Mouse (Mus musculus) forebrain, embryonic 14.5 days (tissue): ENCODE measurements around the gene Grm3. TPM values are rescaled to one million over a fixed set of nuclear protein-coding genes. Genes with fewer than 3 reads are reported as not detected.

ENCODE experiments used
- ATAC-seq: fragments of 200-750 bp; cut with Nextera tagmentation; 2 replicates; pipeline ENCODE4 v1.8.0; 2017; ENCODE audit warnings: mild to moderate bottlenecking, moderate library complexity
- DNase-seq: peaks from one replicate; pipeline ENCODE4 v3.0.0-alpha.2; 2015; ENCODE audit warnings: low spot score
- H3K27ac ChIP-seq: fragments of 300-500 bp; sonication (generic); 2 replicates; pipeline ENCODE4 v1.5.1; 2014; ENCODE audit warnings: low read depth, mild to moderate bottlenecking, control low read depth, low read length, moderate library complexity
- H3K27me3 ChIP-seq: fragments of 300-500 bp; sonication (generic); replicated peaks from 2 replicates; pipeline ENCODE4 v1.6.1; 2014; ENCODE audit warnings: low read length, control low read depth, mixed read lengths; ENCODE audit not compliant: control insufficient read depth, insufficient read depth
- H3K36me3 ChIP-seq: fragments of 300-500 bp; sonication (generic); 2 replicates; pipeline ENCODE4 v1.6.1; 2014; ENCODE audit warnings: low read length, control low read depth; ENCODE audit not compliant: control insufficient read depth, insufficient read depth
- H3K4me1 ChIP-seq: fragments of 300-500 bp; sonication (generic); 2 replicates; pipeline ENCODE4 v1.6.1; 2014; ENCODE audit warnings: antibody characterized with exemption, low read length, control low read depth; ENCODE audit not compliant: control insufficient read depth, insufficient read depth
- H3K4me2 ChIP-seq: fragments of 300-500 bp; sonication (generic); 2 replicates; pipeline ENCODE4 v1.6.1; 2014; ENCODE audit warnings: mild to moderate bottlenecking, control low read depth, low read length
- H3K4me3 ChIP-seq: fragments of 300-500 bp; sonication (generic); 2 replicates; pipeline ENCODE4 v1.5.1; 2014; ENCODE audit warnings: low read depth, low read length, control low read depth
- H3K9ac ChIP-seq: fragments of 300-500 bp; sonication (generic); 2 replicates; pipeline ENCODE4 v1.6.1; 2014; ENCODE audit warnings: mild to moderate bottlenecking, low read length, control low read depth, moderate library complexity
- H3K9me3 ChIP-seq: fragments of 300-500 bp; sonication (generic); replicated peaks from 2 replicates; pipeline ENCODE4 v1.6.1; 2016; ENCODE audit warnings: low read length, control low read depth, mixed read lengths; ENCODE audit not compliant: control insufficient read depth
- WGBS: fragments of 180-500 bp; shearing (Covaris S2); extraction: QIAGEN DNeasy Blood & Tissue Kit; methylation state at CpG from one replicate; pipeline ENCODE4 v1.1.7; 2014; 5-methylcytosine and 5-hydroxymethylcytosine counted together
- polyA plus RNA-seq: library from polyadenylated mRNA; unstranded; fragments of >200 nt; fragmentation: Nextera tagmentation; extraction: Ambion mirVana; gene quantifications from 2 replicates; pipeline ENCODE4 v1.2.1, GENCODE M21; 2014

Grm3 gene
- polyA plus RNA-seq, 1 experiment from 2014 or later, result 8.0 TPM

GRCm38 (mm10) chr5:9707096-9707495 lies 17.9 kb downstream of the Grm3 start:
- Histone ChIP-seq H3K9ac (no peak overlapping the region), H3K4me2 (no peak overlapping the region), H3K9me3 (no peaks in the 10 kb centered on the region), H3K4me3 (no peak overlapping the region), H3K27ac (no peak overlapping the region), H3K4me1 (no peaks in the 10 kb centered on the region), H3K36me3 (no peaks in the 10 kb centered on the region), H3K27me3 (peaks cover 10% of the 10 kb centered on the region; the same call in 1 of the 2 replicates)
- DNase-seq, result no peak
- no peak for ATAC-seq
- 94% methylated on average over 1 of the region's 1 CpGs for WGBS

DNA sequence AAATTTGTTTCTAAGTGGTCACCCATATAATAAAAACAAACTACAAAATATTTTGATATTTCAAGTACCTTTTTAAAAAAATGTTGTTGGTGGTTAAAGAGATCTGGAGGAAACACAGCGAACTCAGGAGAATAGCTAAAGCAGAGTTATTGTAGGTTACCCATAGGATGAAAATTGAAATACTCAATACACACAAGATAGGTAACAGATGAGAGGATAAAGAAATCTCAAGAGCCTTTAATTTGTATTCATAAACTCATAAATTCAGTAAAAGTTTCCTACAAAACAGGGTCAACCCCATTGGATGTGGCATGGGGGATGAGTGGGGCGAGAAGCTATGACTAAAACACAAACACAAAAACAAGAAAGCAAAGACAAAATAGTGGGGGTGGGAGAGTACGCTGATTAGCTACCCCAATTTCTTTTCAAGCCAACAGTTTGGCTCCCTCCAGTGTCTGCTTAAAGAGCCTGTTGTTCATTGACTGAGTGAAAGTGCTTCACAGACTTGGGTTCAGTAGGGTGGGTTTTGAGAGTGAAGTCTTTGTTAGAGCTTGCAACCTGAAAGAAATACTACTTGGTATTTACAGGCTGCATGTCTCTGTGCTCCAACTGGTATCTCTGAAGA lies 21.5 kb downstream of the Grm3 start:
- ATAC-seq (peak; percentile 77), DNase-seq (peak; percentile 76)
- Histone ChIP-seq H3K4me2 (no peak overlapping the region), H3K9me3 (no peaks in the 10 kb centered on the region), H3K36me3 (no peaks in the 10 kb centered on the region), H3K9ac (no peak overlapping the region), H3K4me1 (no peaks in the 10 kb centered on the region), H3K27me3 (peaks cover 10% of the 10 kb centered on the region; the same call in 1 of the 2 replicates), H3K27ac (no peak overlapping the region), H3K4me3 (no peak overlapping the region)
- WGBS, result 3% methylated on average over 3 of the region's 3 CpGs

GRCm38 (mm10) chr5:9702656-9703384 lies 22.1 kb downstream of the Grm3 start:
- Histone ChIP-seq H3K9ac (no peak overlapping the region), H3K27me3 (peaks cover 10% of the 10 kb centered on the region; the same call in 1 of the 2 replicates), H3K36me3 (no peaks in the 10 kb centered on the region), H3K4me1 (no peaks in the 10 kb centered on the region), H3K27ac (no peak overlapping the region), H3K4me2 (no peak overlapping the region), H3K9me3 (no peaks in the 10 kb centered on the region), H3K4me3 (no peak overlapping the region)
- DNase-seq (peak; percentile 81), ATAC-seq (peak; percentile 89)
- 6% methylated on average over 3 of the region's 3 CpGs for WGBS

GRCm38 (mm10) chr5:9692333-9692732 lies 32.6 kb downstream of the Grm3 start:
- Histone ChIP-seq H3K4me2 (no peak overlapping the region), H3K27me3 (no peaks in the 10 kb centered on the region), H3K4me1 (no peaks in the 10 kb centered on the region), H3K27ac (no peak overlapping the region), H3K4me3 (no peak overlapping the region), H3K36me3 (no peaks in the 10 kb centered on the region), H3K9me3 (no peaks in the 10 kb centered on the region), H3K9ac (no peak overlapping the region)
- no peak for ATAC-seq
- no peak for DNase-seq
- WGBS, result 95% methylated on average over 1 of the region's 1 CpGs

DNA sequence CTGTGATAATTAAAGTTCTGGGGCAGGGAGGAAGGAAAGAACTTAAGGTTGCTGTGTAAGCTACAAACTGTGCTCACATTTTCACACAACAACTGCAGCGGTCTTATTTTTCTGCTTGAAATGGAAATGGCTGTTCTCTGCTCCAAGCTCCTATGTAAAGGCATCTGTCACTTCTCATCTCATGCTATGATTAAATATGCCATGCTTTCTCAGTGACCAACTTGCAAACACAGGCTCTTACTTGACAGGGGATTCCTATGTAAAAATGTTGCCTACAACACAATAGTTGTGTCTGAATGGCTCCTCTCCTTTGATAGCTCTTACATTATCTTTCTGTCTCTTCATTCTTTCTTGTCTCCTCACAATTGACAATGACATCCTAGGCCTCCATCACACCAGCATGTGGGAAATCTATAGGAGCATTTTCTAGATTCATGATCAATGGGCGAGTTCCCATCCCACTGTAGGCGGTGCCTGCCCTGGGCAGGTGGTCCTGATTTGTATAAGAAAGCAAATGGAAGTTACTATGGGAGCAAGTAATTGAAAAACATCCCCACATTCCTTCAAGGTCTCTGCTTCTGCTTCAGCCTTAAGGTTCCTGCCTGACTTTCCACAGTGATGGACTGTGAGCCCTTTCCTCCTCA lies 34.2 kb downstream of the Grm3 start:
- DNase-seq, result no peak
- no peak overlapping the region for H3K4me3 ChIP-seq
- no peaks in the 10 kb centered on the region for H3K4me1 ChIP-seq
- no peak for ATAC-seq
- H3K9me3 ChIP-seq, result no peaks in the 10 kb centered on the region
- 46% methylated on average over 3 of the region's 3 CpGs for WGBS
- no peaks in the 10 kb centered on the region for H3K36me3 ChIP-seq
- no peak overlapping the region for H3K27ac ChIP-seq
- no peak overlapping the region for H3K9ac ChIP-seq
- H3K4me2 ChIP-seq, result no peak overlapping the region
- no peaks in the 10 kb centered on the region for H3K27me3 ChIP-seq

DNA sequence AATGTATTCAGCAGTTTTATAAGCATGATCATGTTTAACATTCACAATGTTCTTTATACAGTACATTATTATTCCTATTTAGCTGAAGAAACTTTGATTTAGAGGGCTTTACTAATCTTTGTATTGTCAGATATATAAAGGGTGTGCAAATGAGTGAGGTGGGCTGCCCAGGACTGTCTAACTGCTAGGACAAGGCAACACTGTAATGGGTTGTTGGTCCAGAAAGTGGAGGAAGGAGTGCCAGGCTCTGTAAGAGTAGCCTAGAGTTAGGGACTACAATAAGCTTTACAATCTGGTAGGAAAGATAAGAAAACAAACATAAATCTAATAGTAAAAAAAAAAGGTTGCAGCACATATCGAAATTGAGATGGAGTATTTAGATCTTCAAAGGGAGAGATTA lies 34.8 kb downstream of the Grm3 start:
- 38% methylated on average over 1 of the region's 1 CpGs for WGBS
- Histone ChIP-seq H3K27ac (no peak overlapping the region), H3K4me2 (no peak overlapping the region), H3K27me3 (no peaks in the 10 kb centered on the region), H3K9ac (no peak overlapping the region), H3K4me1 (no peaks in the 10 kb centered on the region), H3K36me3 (no peaks in the 10 kb centered on the region), H3K9me3 (no peaks in the 10 kb centered on the region), H3K4me3 (no peak overlapping the region)
- ATAC-seq (no peak), DNase-seq (no peak)

DNA sequence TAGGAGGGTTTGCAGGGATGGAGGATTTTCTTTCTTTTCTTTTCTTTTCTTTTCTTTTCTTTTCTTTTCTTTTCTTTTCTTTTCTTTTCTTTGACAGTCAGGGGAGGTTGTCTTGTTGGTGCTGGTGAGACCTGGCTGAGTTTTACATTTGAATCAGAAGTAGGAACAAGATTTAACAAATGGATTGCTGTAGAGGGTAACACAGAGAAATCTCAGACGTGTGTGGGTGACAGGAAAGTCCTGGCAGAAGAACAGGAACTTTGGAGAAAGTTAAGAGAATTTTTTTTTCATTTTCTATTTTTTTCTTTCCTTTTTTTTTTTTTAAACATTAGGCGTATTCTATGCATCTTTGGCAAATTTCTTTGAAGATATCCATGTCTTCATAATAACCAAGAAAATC lies 41.8 kb downstream of the Grm3 start:
- no peak for ATAC-seq
- Histone ChIP-seq H3K36me3 (no peaks in the 10 kb centered on the region), H3K27me3 (no peaks in the 10 kb centered on the region), H3K4me2 (no peak overlapping the region), H3K9me3 (no peaks in the 10 kb centered on the region), H3K27ac (no peak overlapping the region), H3K4me1 (no peaks in the 10 kb centered on the region), H3K4me3 (no peak overlapping the region), H3K9ac (no peak overlapping the region)
- WGBS, result 56% methylated on average over 2 of the region's 2 CpGs
- no peak for DNase-seq

DNA sequence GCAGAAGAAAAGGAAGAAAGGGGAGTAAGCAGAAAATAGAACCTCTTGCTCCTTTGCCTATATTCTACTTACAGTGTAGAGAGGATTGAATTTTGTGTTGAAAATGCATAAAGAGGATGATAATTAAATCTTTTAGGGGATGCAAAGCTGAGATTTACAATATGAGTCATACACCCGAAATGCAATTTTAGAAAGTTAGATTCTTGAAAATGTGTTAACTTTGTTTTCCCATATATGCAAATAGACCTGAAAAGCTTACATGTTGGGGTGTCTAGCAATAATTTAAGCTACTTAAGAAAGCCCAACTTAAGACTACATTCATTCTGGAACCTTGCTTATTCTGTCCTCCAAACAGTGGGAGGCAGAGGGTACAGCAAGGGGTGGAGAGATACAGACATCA lies 56.0 kb downstream of the Grm3 start:
- Histone ChIP-seq H3K4me3 (no peak overlapping the region), H3K4me2 (no peak overlapping the region), H3K27ac (no peak overlapping the region), H3K9ac (no peak overlapping the region), H3K4me1 (no peaks in the 10 kb centered on the region), H3K36me3 (no peaks in the 10 kb centered on the region), H3K27me3 (no peaks in the 10 kb centered on the region), H3K9me3 (no peaks in the 10 kb centered on the region)
- WGBS, result 90% methylated on average over 1 of the region's 1 CpGs
- no peak for ATAC-seq
- DNase-seq, result no peak

GRCm38 (mm10) chr5:9663416-9663815 lies 61.6 kb downstream of the Grm3 start:
- no peak overlapping the region for H3K4me2 ChIP-seq
- no peaks in the 10 kb centered on the region for H3K36me3 ChIP-seq
- peaks cover 6% of the 10 kb centered on the region; the same call in 1 of the 2 replicates for H3K4me1 ChIP-seq
- 96% methylated on average over 3 of the region's 3 CpGs for WGBS
- H3K4me3 ChIP-seq, result no peak overlapping the region
- no peak overlapping the region for H3K27ac ChIP-seq
- no peaks in the 10 kb centered on the region for H3K9me3 ChIP-seq
- H3K9ac ChIP-seq, result no peak overlapping the region
- H3K27me3 ChIP-seq, result no peaks in the 10 kb centered on the region
- ATAC-seq (no peak), DNase-seq (no peak)
